Mouse (Mus musculus): ENCODE measurements around the gene Hsd17b11. TPM values are rescaled to one million over a fixed set of nuclear protein-coding genes. Genes with fewer than 3 reads are reported as not detected.

Gene Hsd17b11
- polyA plus RNA-seq, 1 experiment from 2014 or later, result 2.6 TPM

DNA sequence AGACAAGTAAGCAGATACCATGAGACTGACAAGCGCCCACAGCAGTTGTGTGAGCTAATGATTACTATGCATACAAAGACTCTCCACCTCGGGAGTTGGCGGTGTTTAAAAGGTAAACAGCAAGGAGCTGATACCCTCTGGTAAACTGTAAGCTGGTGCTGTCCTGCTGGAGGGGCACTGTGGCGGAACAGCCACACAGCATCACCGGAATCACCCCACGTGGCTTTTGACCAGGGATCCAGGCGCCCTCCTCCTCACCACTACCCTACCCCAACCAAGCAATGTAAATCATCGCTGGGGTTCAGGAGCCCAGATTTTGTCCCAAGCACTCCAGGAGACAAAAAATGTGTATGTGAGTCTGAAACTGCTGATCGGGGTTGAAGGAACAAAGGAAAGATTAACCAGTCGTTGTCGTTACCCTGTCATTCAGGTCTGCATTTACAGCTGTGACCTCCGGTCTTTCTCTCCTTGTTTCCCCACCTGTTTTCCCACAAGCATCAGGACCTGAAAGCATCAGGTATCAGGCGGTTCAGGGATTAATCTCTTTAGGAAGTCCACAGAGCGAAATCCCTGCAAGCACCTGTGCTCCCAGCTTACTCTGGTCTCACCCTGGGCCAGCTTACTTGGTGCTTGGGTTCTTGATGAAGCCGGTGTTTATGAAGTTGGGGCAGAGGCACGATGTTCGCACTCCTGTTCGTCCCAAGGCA is 19.0 kb downstream of the Hsd17b11 start:
- peak; percentile 42; the same call in 1 of the 2 replicates for ATAC-seq
- Histone ChIP-seq H3K4me1 (ENCODE audit: control insufficient read depth, insufficient read depth, low read length) (peaks cover 11% of the 10 kb centered on the region), H3K27ac (ENCODE audit: low read length) (no peak overlapping the region), H3K9ac (ENCODE audit: low read depth, low read length) (peak overlapping the region; percentile 54), H3K36me3 (ENCODE audit: control insufficient read depth, insufficient read depth, low read length) (no peaks in the 10 kb centered on the region), H3K27me3 (ENCODE audit: control insufficient read depth, insufficient read depth, low read depth, low read length) (no peaks in the 10 kb centered on the region), H3K4me3 (ENCODE audit: low read depth, low read length) (peak overlapping the region; percentile 24), H3K4me2 (ENCODE audit: low read length) (peak overlapping the region; percentile 52), H3K9me3 (replicated peaks; ENCODE audit: control insufficient read depth, low read length, poor library complexity, severe bottlenecking) (no peaks in the 10 kb centered on the region)
- WGBS, result 15% methylated on average over 18 of the region's 18 CpGs

DNA sequence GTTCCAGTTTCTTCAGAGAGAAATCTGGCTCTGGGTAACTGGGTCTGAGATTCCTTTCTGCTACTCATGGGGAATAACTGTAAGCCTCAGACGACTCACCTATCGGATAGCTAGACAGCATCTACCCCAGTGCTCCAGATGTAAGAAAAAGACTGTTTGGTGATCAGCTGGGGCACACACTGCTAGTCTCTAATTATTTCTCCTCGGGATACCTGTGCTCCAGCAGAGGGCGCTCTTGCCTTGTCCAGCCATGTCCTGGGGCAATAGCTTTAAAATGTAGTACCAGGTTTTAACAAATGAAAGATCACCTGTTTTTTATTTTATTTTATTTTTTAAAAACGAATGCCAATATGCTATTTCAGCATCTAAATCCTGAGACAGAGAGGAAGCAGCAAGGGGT is 22.0 kb downstream of the Hsd17b11 start:
- no peaks in the 10 kb centered on the region for H3K27me3 ChIP-seq (ENCODE audit: control insufficient read depth, insufficient read depth, low read depth, low read length)
- no peak overlapping the region for H3K27ac ChIP-seq (ENCODE audit: low read length)
- H3K4me1 ChIP-seq (ENCODE audit: control insufficient read depth, insufficient read depth, low read length), result peaks cover 11% of the 10 kb centered on the region
- no peak overlapping the region for H3K4me3 ChIP-seq (ENCODE audit: low read depth, low read length)
- H3K9me3 ChIP-seq (replicated peaks; ENCODE audit: control insufficient read depth, low read length, poor library complexity, severe bottlenecking), result no peaks in the 10 kb centered on the region
- H3K4me2 ChIP-seq (ENCODE audit: low read length), result no peak overlapping the region
- 6% methylated on average over 5 of the region's 5 CpGs for WGBS
- no peaks in the 10 kb centered on the region for H3K36me3 ChIP-seq (ENCODE audit: control insufficient read depth, insufficient read depth, low read length)
- no peak overlapping the region for H3K9ac ChIP-seq (ENCODE audit: low read depth, low read length)
- ATAC-seq, result peak; percentile 58

DNA sequence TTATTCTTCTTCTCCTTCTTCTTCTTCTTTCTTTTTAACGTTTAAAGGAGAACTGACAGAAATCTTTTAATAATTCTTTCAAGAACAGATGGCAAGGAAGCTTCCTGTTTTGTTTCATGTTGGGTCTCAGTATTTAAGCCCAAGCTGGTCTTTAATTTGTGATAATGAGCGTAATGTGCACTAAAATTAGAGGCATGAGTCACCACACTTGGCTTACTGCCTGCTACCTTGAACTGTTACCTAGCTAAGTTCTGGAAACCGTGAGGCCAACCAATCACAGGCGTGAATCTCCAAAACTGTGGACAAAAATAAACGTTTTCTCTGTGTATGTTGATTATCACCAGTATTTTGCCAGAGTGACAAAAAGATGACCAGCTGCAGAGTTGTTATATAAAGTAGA is 23.0 kb downstream of the Hsd17b11 start:
- no peak for ATAC-seq
- 76% methylated on average over 5 of the region's 5 CpGs for WGBS
- no peak overlapping the region for H3K9ac ChIP-seq (ENCODE audit: low read depth, low read length)
- no peaks in the 10 kb centered on the region for H3K36me3 ChIP-seq (ENCODE audit: control insufficient read depth, insufficient read depth, low read length)
- no peak overlapping the region for H3K4me3 ChIP-seq (ENCODE audit: low read depth, low read length)
- no peaks in the 10 kb centered on the region for H3K27me3 ChIP-seq (ENCODE audit: control insufficient read depth, insufficient read depth, low read depth, low read length)
- peaks cover 11% of the 10 kb centered on the region for H3K4me1 ChIP-seq (ENCODE audit: control insufficient read depth, insufficient read depth, low read length)
- no peak overlapping the region for H3K27ac ChIP-seq (ENCODE audit: low read length)
- H3K4me2 ChIP-seq (ENCODE audit: low read length), result no peak overlapping the region
- H3K9me3 ChIP-seq (replicated peaks; ENCODE audit: control insufficient read depth, low read length, poor library complexity, severe bottlenecking), result no peaks in the 10 kb centered on the region

DNA sequence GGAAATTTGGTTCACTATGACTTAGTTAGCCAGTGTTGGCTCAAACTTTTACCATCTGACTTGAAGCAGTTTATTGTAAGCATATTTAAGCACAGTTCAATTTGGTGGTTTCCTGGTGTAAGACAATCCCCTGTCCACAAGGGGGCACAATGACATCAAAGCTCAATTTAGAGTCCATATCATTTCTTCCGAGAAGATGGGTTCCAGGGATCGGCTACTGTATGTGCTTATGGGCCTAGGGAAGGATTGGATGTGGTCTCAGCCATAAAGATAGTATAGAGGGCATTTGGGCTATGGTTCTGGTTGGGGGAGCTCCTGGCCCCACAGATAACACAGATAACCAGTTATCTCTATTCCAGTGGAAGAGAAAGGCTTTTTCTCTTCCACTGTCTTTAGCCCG is 26.5 kb downstream of the Hsd17b11 start:
- H3K27me3 ChIP-seq (ENCODE audit: control insufficient read depth, insufficient read depth, low read depth, low read length), result no peaks in the 10 kb centered on the region
- H3K36me3 ChIP-seq (ENCODE audit: control insufficient read depth, insufficient read depth, low read length), result no peaks in the 10 kb centered on the region
- no peak overlapping the region for H3K27ac ChIP-seq (ENCODE audit: low read length)
- H3K9ac ChIP-seq (ENCODE audit: low read depth, low read length), result no peak overlapping the region
- ATAC-seq, result no peak
- 68% methylated on average over 3 of the region's 3 CpGs for WGBS
- no peak overlapping the region for H3K4me3 ChIP-seq (ENCODE audit: low read depth, low read length)
- H3K9me3 ChIP-seq (replicated peaks; ENCODE audit: control insufficient read depth, low read length, poor library complexity, severe bottlenecking), result no peaks in the 10 kb centered on the region
- no peaks in the 10 kb centered on the region for H3K4me1 ChIP-seq (ENCODE audit: control insufficient read depth, insufficient read depth, low read length)
- H3K4me2 ChIP-seq (ENCODE audit: low read length), result no peak overlapping the region

DNA sequence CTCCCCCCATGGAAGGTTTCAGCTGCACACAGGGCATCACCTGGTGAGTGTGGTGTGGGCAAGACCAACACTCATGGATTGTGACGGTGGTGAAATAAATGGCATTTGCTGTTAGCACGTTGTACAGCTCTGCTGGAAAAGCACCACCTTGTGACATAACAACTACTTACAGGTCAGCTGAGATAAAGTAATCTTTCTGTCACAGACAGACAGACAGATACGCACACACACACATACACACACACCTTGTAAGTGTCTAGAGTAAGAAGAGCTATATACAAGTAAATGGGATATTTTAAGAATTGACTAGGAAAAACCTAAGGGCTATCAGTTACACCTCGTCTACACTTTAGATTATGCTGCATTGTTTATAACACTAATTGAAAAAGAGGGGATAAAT is 27.1 kb downstream of the Hsd17b11 start:
- ATAC-seq, result no peak
- H3K9me3 ChIP-seq (replicated peaks; ENCODE audit: control insufficient read depth, low read length, poor library complexity, severe bottlenecking), result no peaks in the 10 kb centered on the region
- H3K27me3 ChIP-seq (ENCODE audit: control insufficient read depth, insufficient read depth, low read depth, low read length), result no peaks in the 10 kb centered on the region
- H3K4me3 ChIP-seq (ENCODE audit: low read depth, low read length), result no peak overlapping the region
- no peak overlapping the region for H3K9ac ChIP-seq (ENCODE audit: low read depth, low read length)
- no peaks in the 10 kb centered on the region for H3K4me1 ChIP-seq (ENCODE audit: control insufficient read depth, insufficient read depth, low read length)
- no peaks in the 10 kb centered on the region for H3K36me3 ChIP-seq (ENCODE audit: control insufficient read depth, insufficient read depth, low read length)
- no peak overlapping the region for H3K27ac ChIP-seq (ENCODE audit: low read length)
- no peak overlapping the region for H3K4me2 ChIP-seq (ENCODE audit: low read length)
- 90% methylated on average over 4 of the region's 4 CpGs for WGBS

DNA sequence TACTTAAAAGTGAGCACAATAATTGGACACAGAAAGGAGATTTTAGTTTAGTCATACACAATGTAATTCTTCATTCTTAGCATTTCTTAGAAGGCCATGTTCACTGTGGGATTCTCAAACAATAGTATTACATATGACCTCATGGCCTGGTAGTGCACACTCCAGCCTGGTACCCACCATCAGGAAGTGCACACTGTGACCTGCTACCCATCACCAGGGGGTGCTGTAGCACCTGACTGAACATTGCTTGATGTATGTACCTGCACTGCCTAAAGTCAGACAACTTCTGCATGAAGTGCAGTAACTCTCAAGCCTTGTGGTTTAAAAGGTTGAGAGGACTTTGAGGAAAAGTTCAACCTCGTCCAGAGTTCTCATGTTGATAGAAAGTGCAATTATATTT is 28.1 kb downstream of the Hsd17b11 start:
- Histone ChIP-seq H3K36me3 (ENCODE audit: control insufficient read depth, insufficient read depth, low read length) (no peaks in the 10 kb centered on the region), H3K4me2 (ENCODE audit: low read length) (no peak overlapping the region), H3K27me3 (ENCODE audit: control insufficient read depth, insufficient read depth, low read depth, low read length) (no peaks in the 10 kb centered on the region), H3K27ac (ENCODE audit: low read length) (no peak overlapping the region), H3K9me3 (replicated peaks; ENCODE audit: control insufficient read depth, low read length, poor library complexity, severe bottlenecking) (no peaks in the 10 kb centered on the region), H3K9ac (ENCODE audit: low read depth, low read length) (no peak overlapping the region), H3K4me3 (ENCODE audit: low read depth, low read length) (no peak overlapping the region), H3K4me1 (ENCODE audit: control insufficient read depth, insufficient read depth, low read length) (no peaks in the 10 kb centered on the region)
- 84% methylated on average over 1 of the region's 1 CpGs for WGBS
- ATAC-seq, result no peak

DNA sequence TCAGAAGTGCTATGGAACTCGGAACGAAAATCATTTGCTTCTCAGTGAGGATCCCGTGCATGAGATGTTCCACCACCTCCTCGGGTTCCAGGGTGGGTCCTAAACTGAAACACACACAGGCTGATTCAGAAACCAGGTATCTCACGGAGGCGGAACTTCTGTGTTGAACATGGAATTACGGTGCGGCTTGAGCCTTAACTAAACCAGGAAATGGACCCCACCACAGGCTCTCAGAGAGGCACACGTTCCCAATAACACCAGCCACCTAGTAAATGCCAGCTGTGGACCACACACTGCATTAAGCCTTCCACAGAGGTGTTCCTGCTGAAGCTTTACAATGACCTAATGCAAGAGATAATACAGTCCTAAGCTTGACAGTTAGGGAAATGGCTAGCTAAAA is 28.9 kb downstream of the Hsd17b11 start:
- WGBS, result 90% methylated on average over 9 of the region's 9 CpGs

DNA sequence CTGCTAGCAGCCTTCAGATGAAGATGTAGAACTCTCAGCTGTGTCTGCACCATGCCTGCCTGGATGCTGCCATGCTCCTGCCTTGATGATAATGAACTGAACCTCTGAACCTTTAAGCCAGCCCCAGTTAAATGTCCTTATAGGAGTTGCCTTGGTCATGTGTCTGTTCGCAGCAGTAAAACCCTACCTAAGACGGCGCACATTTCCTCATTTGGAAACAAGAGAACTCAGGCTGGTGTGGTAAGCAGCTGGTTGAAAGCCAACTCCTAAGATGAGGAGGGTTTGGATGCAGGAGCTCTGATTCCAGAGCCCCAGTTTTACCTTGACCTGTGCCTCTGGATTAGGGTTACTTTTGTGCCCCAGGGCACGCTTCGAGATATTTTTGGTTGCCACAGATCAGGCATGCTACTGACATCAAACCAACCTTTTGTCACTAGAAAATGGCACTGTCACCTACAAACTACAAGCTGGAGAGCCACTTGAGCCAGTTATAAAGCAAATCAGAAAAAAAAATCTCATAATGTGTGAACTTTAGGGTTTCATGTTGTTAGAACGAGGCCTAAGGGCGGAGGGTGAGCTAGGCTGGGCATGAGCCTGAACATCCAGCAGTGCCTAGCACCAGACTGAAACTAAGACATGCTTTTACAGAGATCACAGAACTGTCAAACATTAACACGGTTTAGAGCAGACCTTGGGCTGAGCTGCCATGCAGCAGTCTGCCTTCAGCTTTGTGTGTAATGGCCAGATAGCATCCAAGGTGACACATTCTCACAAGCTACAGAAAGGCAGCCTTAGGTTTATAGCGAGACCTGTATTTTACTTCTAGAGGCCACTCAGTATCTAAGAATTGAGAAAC is 40.8 kb downstream of the Hsd17b11 start:
- 94% methylated on average over 9 of the region's 9 CpGs for WGBS

More for the DNA sequence above, 28.9 kb downstream of the Hsd17b11 start:
- ATAC-seq, result no peak
- no peak overlapping the region for H3K4me3 ChIP-seq (ENCODE audit: low read depth, low read length)
- H3K9ac ChIP-seq (ENCODE audit: low read depth, low read length), result no peak overlapping the region
- H3K9me3 ChIP-seq (replicated peaks; ENCODE audit: control insufficient read depth, low read length, poor library complexity, severe bottlenecking), result no peaks in the 10 kb centered on the region
- H3K4me1 ChIP-seq (ENCODE audit: control insufficient read depth, insufficient read depth, low read length), result no peaks in the 10 kb centered on the region
- H3K36me3 ChIP-seq (ENCODE audit: control insufficient read depth, insufficient read depth, low read length), result no peaks in the 10 kb centered on the region
- no peak overlapping the region for H3K27ac ChIP-seq (ENCODE audit: low read length)
- H3K4me2 ChIP-seq (ENCODE audit: low read length), result no peak overlapping the region
- H3K27me3 ChIP-seq (ENCODE audit: control insufficient read depth, insufficient read depth, low read depth, low read length), result no peaks in the 10 kb centered on the region

DNA sequence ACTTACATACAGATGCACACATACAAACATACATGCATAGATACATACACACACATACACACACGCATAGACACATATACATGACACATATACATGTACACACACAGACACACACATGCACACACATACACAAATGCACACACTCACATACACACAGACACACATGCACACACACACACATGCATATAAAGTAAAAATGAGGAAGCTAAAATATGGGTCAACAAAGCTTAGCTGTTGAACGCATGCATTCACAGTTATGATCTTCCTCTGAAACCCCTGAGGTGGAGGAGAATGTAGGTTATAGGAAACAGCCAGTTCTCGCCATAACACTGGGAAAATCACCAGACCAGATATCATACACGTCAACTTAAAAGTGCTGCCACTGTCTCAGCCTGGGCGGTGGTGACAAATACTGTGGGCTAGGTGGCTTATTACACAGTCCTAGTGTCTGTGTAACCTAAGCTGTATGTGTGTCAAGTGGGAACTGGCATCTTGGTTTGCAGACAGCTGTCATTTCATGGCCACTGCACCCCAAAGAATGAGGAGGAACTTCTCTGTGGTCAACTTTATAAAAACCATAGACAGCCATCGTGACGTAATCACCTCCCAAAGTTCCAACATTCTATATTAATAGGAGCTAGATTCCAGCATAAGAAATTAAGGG is 43.7 kb downstream of the Hsd17b11 start:
- 95% methylated on average over 7 of the region's 7 CpGs for WGBS
- no peak overlapping the region for H3K4me2 ChIP-seq (ENCODE audit: low read length)
- H3K27me3 ChIP-seq (ENCODE audit: control insufficient read depth, insufficient read depth, low read depth, low read length), result no peaks in the 10 kb centered on the region
- H3K4me1 ChIP-seq (ENCODE audit: control insufficient read depth, insufficient read depth, low read length), result no peaks in the 10 kb centered on the region
- no peak overlapping the region for H3K9ac ChIP-seq (ENCODE audit: low read depth, low read length)
- H3K27ac ChIP-seq (ENCODE audit: low read length), result no peak overlapping the region
- H3K36me3 ChIP-seq (ENCODE audit: control insufficient read depth, insufficient read depth, low read length), result no peaks in the 10 kb centered on the region
- H3K9me3 ChIP-seq (replicated peaks; ENCODE audit: control insufficient read depth, low read length, poor library complexity, severe bottlenecking), result no peaks in the 10 kb centered on the region
- H3K4me3 ChIP-seq (ENCODE audit: low read depth, low read length), result no peak overlapping the region
- ATAC-seq, result no peak

More for the DNA sequence above, 40.8 kb downstream of the Hsd17b11 start:
- no peaks in the 10 kb centered on the region for H3K27me3 ChIP-seq (ENCODE audit: control insufficient read depth, insufficient read depth, low read depth, low read length)
- H3K27ac ChIP-seq (ENCODE audit: low read length), result no peak overlapping the region
- ATAC-seq, result no peak
- no peaks in the 10 kb centered on the region for H3K4me1 ChIP-seq (ENCODE audit: control insufficient read depth, insufficient read depth, low read length)
- no peaks in the 10 kb centered on the region for H3K36me3 ChIP-seq (ENCODE audit: control insufficient read depth, insufficient read depth, low read length)
- H3K9me3 ChIP-seq (replicated peaks; ENCODE audit: control insufficient read depth, low read length, poor library complexity, severe bottlenecking), result no peaks in the 10 kb centered on the region
- H3K4me3 ChIP-seq (ENCODE audit: low read depth, low read length), result no peak overlapping the region
- H3K4me2 ChIP-seq (ENCODE audit: low read length), result no peak overlapping the region
- no peak overlapping the region for H3K9ac ChIP-seq (ENCODE audit: low read depth, low read length)

All from midbrain, embryonic 16.5 days (tissue).